Mouse (Mus musculus) kidney, embryonic 16.5 days (tissue): ENCODE measurements around the gene Cbr2. TPM values are rescaled to one million over a fixed set of nuclear protein-coding genes. Genes with fewer than 3 reads are reported as not detected.
"Not testable (repeated sequence)": the region's sequence is repeated elsewhere in the genome, so short reads cannot be mapped to it uniquely, and the experiment has no call there.

Experiments
- ATAC-seq: fragments of 200-750 bp; cut with Nextera tagmentation; 2 replicates; pipeline ENCODE4 v1.8.0; 2017; ENCODE audit warnings: moderate TSS enrichment; ENCODE audit not compliant: low FRiP score, low TSS enrichment
- H3K27ac ChIP-seq: fragments of 300-500 bp; sonication (generic); 2 replicates; pipeline ENCODE4 v1.5.1; 2014; ENCODE audit warnings: low read length
- H3K27me3 ChIP-seq: fragments of 300-500 bp; sonication (generic); 2 replicates; pipeline ENCODE4 v1.6.1; 2014; ENCODE audit warnings: low read length, control low read depth, mixed read lengths; ENCODE audit not compliant: insufficient read depth
- H3K36me3 ChIP-seq: fragments of 300-500 bp; sonication (generic); 2 replicates; pipeline ENCODE4 v1.6.1; 2014; ENCODE audit warnings: low read length, control low read depth, mixed read lengths; ENCODE audit not compliant: insufficient read depth
- H3K4me1 ChIP-seq: fragments of 300-500 bp; sonication (generic); 2 replicates; pipeline ENCODE4 v1.6.1; 2014; ENCODE audit warnings: low read length, control low read depth, mixed read lengths; ENCODE audit not compliant: insufficient read depth
- H3K4me2 ChIP-seq: fragments of 300-500 bp; sonication (generic); replicated peaks from 2 replicates; pipeline ENCODE4 v1.6.1; 2014; ENCODE audit warnings: low read depth, low read length
- H3K4me3 ChIP-seq: fragments of 300-500 bp; sonication (generic); 2 replicates; pipeline ENCODE4 v1.5.1; 2014; ENCODE audit warnings: mild to moderate bottlenecking, low read length
- H3K9ac ChIP-seq: fragments of 300-500 bp; sonication (generic); replicated peaks from 2 replicates; pipeline ENCODE4 v1.6.1; 2014; ENCODE audit warnings: low read length
- H3K9me3 ChIP-seq: fragments of 300-500 bp; sonication (generic); 2 replicates; pipeline ENCODE4 v1.6.1; 2016; ENCODE audit warnings: low read length, control low read depth
- WGBS: fragments of 180-500 bp; shearing (Covaris S2); extraction: QIAGEN DNeasy Blood & Tissue Kit; methylation state at CpG from one replicate; pipeline ENCODE4 v1.1.7; 2014; 5-methylcytosine and 5-hydroxymethylcytosine counted together
- polyA plus RNA-seq: library from polyadenylated mRNA; unstranded; fragments of >200 nt; fragmentation: Nextera tagmentation; extraction: Ambion mirVana; gene quantifications from 2 replicates; pipeline ENCODE4 v1.2.1, GENCODE M21; 2015

Cbr2 gene
- polyA plus RNA-seq, 1 experiment from 2014 or later, result 4.3 TPM

- Histone ChIP-seq H3K9me3 (no peaks in the 10 kb centered on the region), H3K4me1 (no peaks in the 10 kb centered on the region), H3K9ac (no peak overlapping the region), H3K27me3 (no peaks in the 10 kb centered on the region), H3K4me2 (no peak overlapping the region), H3K27ac (no peak overlapping the region), H3K4me3 (no peak overlapping the region), H3K36me3 (no peaks in the 10 kb centered on the region)
- WGBS, result 83% methylated on average over 6 of the region's 6 CpGs
- no peak for ATAC-seq
Observed at GRCm38 (mm10) chr11:120736424-120736823, 4.5 kb upstream of the Cbr2 start.

GRCm38 (mm10) chr11:120733521-120733920 is 1.6 kb upstream of the Cbr2 start:
- no peak overlapping the region for H3K9ac ChIP-seq
- no peaks in the 10 kb centered on the region for H3K36me3 ChIP-seq
- no peaks in the 10 kb centered on the region for H3K27me3 ChIP-seq
- 48% methylated on average over 6 of the region's 6 CpGs for WGBS
- H3K4me3 ChIP-seq, result no peak overlapping the region
- no peak for ATAC-seq
- H3K27ac ChIP-seq, result no peak overlapping the region
- H3K9me3 ChIP-seq, result no peaks in the 10 kb centered on the region
- H3K4me1 ChIP-seq, result 0 out of 2 replicates have a peak, but pooled peaks cover 4% of the 10 kb centered on the region
- no peak overlapping the region for H3K4me2 ChIP-seq

GRCm38 (mm10) chr11:120731395-120731794 is 519 bp downstream of the Cbr2 start:
- Histone ChIP-seq H3K27me3 (no peaks in the 10 kb centered on the region), H3K4me1 (peaks cover 8% of the 10 kb centered on the region; the same call in 1 of the 2 replicates), H3K4me2 (no peak overlapping the region), H3K9ac (no peak overlapping the region), H3K4me3 (no peak overlapping the region), H3K27ac (no peak overlapping the region), H3K9me3 (no peaks in the 10 kb centered on the region), H3K36me3 (no peaks in the 10 kb centered on the region)
- whole genome bisulfite sequencing, result 95% methylated on average over 1 of the region's 1 CpGs
- ATAC-seq, result no peak

GRCm38 (mm10) chr11:120730331-120730870 is 1.5 kb downstream of the Cbr2 start:
- H3K9ac ChIP-seq, result no peak overlapping the region
- WGBS, result 90% methylated on average over 10 of the region's 10 CpGs
- H3K27me3 ChIP-seq, result no peaks in the 10 kb centered on the region
- no peak overlapping the region for H3K27ac ChIP-seq
- peaks cover 11% of the 10 kb centered on the region; the same call in 1 of the 2 replicates for H3K4me1 ChIP-seq
- H3K9me3 ChIP-seq, result no peaks in the 10 kb centered on the region
- no peak for ATAC-seq
- no peak overlapping the region for H3K4me2 ChIP-seq
- H3K36me3 ChIP-seq, result no peaks in the 10 kb centered on the region
- no peak overlapping the region for H3K4me3 ChIP-seq

GRCm38 (mm10) chr11:120729432-120730050 is 2.4 kb downstream of the Cbr2 start:
- not testable (repeated sequence) for H3K27me3 ChIP-seq, H3K9me3 ChIP-seq, H3K36me3 ChIP-seq, H3K27ac ChIP-seq, ATAC-seq
- Histone ChIP-seq H3K4me2 (peak overlapping the region; percentile 50), H3K4me1 (peaks cover 11% of the 10 kb centered on the region; the same call in 1 of the 2 replicates), H3K9ac (peak overlapping the region; percentile 50; the same call in 1 of the 2 replicates), H3K4me3 (peak overlapping the region; percentile 19)
- 2% methylated on average over 17 of the region's 21 CpGs for WGBS

- Histone ChIP-seq H3K4me2 (peak overlapping the region; percentile 50; the same call in 1 of the 2 replicates), H3K4me1 (peaks cover 11% of the 10 kb centered on the region; the same call in 1 of the 2 replicates), H3K9ac (0 out of 2 replicates have a peak overlapping the region, but pooled peaks have one; percentile 50), H3K4me3 (no peak overlapping the region), H3K36me3 (no peaks in the 10 kb centered on the region), H3K27ac (no peak overlapping the region), H3K9me3 (no peaks in the 10 kb centered on the region), H3K27me3 (no peaks in the 10 kb centered on the region)
- WGBS, result 70% methylated on average over 11 of the region's 11 CpGs
- ATAC-seq, result no peak
Observed at GRCm38 (mm10) chr11:120728530-120729240, 3.2 kb downstream of the Cbr2 start.

GRCm38 (mm10) chr11:120727564-120727963 is 4.3 kb downstream of the Cbr2 start:
- no peaks in the 10 kb centered on the region for H3K9me3 ChIP-seq
- H3K4me3 ChIP-seq, result no peak overlapping the region
- H3K36me3 ChIP-seq, result no peaks in the 10 kb centered on the region
- WGBS, result 58% methylated on average over 11 of the region's 12 CpGs
- H3K4me1 ChIP-seq, result peaks cover 11% of the 10 kb centered on the region
- no peak for ATAC-seq
- peak overlapping the region; percentile 92 for H3K4me2 ChIP-seq
- peaks cover 2% of the 10 kb centered on the region; the same call in 1 of the 2 replicates for H3K27me3 ChIP-seq
- no peak overlapping the region for H3K9ac ChIP-seq
- H3K27ac ChIP-seq, result no peak overlapping the region

GRCm38 (mm10) chr11:120727169-120727527 is 4.8 kb downstream of the Cbr2 start, which contains the start of gene Dcxr:
Gene Dcxr (minus strand): TSS chr11:120727281.
- Histone ChIP-seq H3K36me3 (no peaks in the 10 kb centered on the region), H3K4me2 (peak within 1 kb of the TSS; percentile 92), H3K4me3 (peak within 1 kb of the TSS; percentile 72), H3K9ac (peak within 1 kb of the TSS; percentile 68), H3K9me3 (no peaks in the 10 kb centered on the region), H3K27ac (peak within 1 kb of the TSS; percentile 61; the same call in 1 of the 2 replicates), H3K27me3 (peaks cover 6% of the 10 kb centered on the region; the same call in 1 of the 2 replicates), H3K4me1 (peaks cover 15% of the 10 kb centered on the region)
- 0% methylated on average over 14 of the region's 14 CpGs for WGBS
- ATAC-seq, result peak; percentile 93

GRCm38 (mm10) chr11:120726243-120727168 is 5.4 kb downstream of the Cbr2 start:
- peak; percentile 62 for ATAC-seq
- 19% methylated on average over 33 of the region's 36 CpGs for WGBS
- Histone ChIP-seq H3K4me3 (peak overlapping the region; percentile 72), H3K4me1 (peaks cover 20% of the 10 kb centered on the region), H3K36me3 (no peaks in the 10 kb centered on the region), H3K9ac (peak overlapping the region; percentile 68), H3K4me2 (peak overlapping the region; percentile 92), H3K27me3 (peaks cover 6% of the 10 kb centered on the region; the same call in 1 of the 2 replicates), H3K27ac (peak overlapping the region; percentile 61; the same call in 1 of the 2 replicates), H3K9me3 (no peaks in the 10 kb centered on the region)
